Comparison of ENCODE assay signal across 40 mouse cellular contexts in genomic region chr6:41048602-41049001, GRCm38 (mm10). TPM values are rescaled to one million over a fixed set of nuclear protein-coding genes. Genes with fewer than 3 reads are reported as not detected.
DNase-seq lines count a peak whose midpoint lies in the region; ATAC-seq and TF ChIP-seq lines count a peak whose summit lies in the region.
"Had no signal": no experiment of that assay in that cellular context is flagged by ENCODE, and none has a peak within 500 bp of the region (broad histone marks: within the 10 kb centered on the region; RNA-seq: fewer than 3 reads in every experiment).

No protein-coding gene starts in this region.

- H3K4me1 ChIP-seq in lung, embryonic 14.5 days (ENCODE audit: insufficient read depth): no peaks in the 10 kb centered on the region
- H3K4me1 ChIP-seq: embryonic facial prominence, embryonic 15.5 days; forebrain, embryonic 13.5 days; heart, embryonic 13.5 days; hindbrain, embryonic 10.5 days; hindbrain, embryonic 15.5 days; kidney, embryonic 15.5 days; liver, embryonic 13.5 days; neural tube, embryonic 13.5 days; stomach, embryonic 15.5 days had no signal

- H3K9ac ChIP-seq in lung, embryonic 14.5 days: no peak overlapping the region
- H3K9ac ChIP-seq: embryonic facial prominence, embryonic 15.5 days; forebrain, embryonic 13.5 days; heart, embryonic 13.5 days; hindbrain, embryonic 15.5 days; kidney, embryonic 15.5 days; liver, embryonic 13.5 days; neural tube, embryonic 13.5 days; stomach, embryonic 15.5 days had no signal

- H3K4me3 ChIP-seq in lung, embryonic 14.5 days (ENCODE audit: low read depth, low read length): no peak overlapping the region
- H3K4me3 ChIP-seq: embryonic facial prominence, embryonic 15.5 days; forebrain, embryonic 13.5 days; gastrocnemius, adult 2 months; heart, embryonic 13.5 days; hindbrain, embryonic 10.5 days; hindbrain, embryonic 15.5 days; kidney, embryonic 15.5 days; liver, embryonic 13.5 days; neural tube, embryonic 13.5 days; stomach, embryonic 15.5 days had no signal

- no peak for TF ChIP-seq CTCF in lung, embryonic 14.5 days (IDR thresholded peaks at IDR 0.05; ENCODE audit: low read depth)

- H3K27ac ChIP-seq in lung, embryonic 14.5 days (ENCODE audit: low read depth): no peak overlapping the region
- H3K27ac ChIP-seq: embryonic facial prominence, embryonic 15.5 days; forebrain, embryonic 13.5 days; gastrocnemius, adult 2 months; heart, embryonic 13.5 days; hindbrain, embryonic 10.5 days; hindbrain, embryonic 15.5 days; kidney, embryonic 15.5 days; liver, embryonic 13.5 days; neural tube, embryonic 13.5 days; stomach, embryonic 15.5 days had no signal

- ATAC-seq in frontal cortex, adult (ENCODE audit: low TSS enrichment): peak; percentile 98
- ATAC-seq in lung, embryonic 14.5 days (ENCODE audit: insufficient read depth): no peak
- peak; percentile 71 for ATAC-seq in common myeloid progenitor, adult 5-6 weeks (replicated peaks; ENCODE audit: low read depth, poor library complexity, severe bottlenecking)
- peak; percentile 47 for ATAC-seq in megakaryocyte progenitor cell, adult 5-6 weeks (replicated peaks; ENCODE audit: poor library complexity)
- ATAC-seq: forebrain, embryonic 13.5 days; midbrain, embryonic 16.5 days had no signal

- 30% methylated on average over 1 of the region's 1 CpGs for WGBS in lung, embryonic 14.5 days

- H3K9me3 ChIP-seq in lung, embryonic 14.5 days (ENCODE audit: low read depth, low read length): no peaks in the 10 kb centered on the region
- H3K9me3 ChIP-seq: embryonic facial prominence, embryonic 15.5 days; forebrain, embryonic 13.5 days; heart, embryonic 13.5 days; hindbrain, embryonic 10.5 days; hindbrain, embryonic 15.5 days; kidney, embryonic 15.5 days; liver, embryonic 13.5 days; neural tube, embryonic 13.5 days; stomach, embryonic 15.5 days had no signal

- no peaks in the 10 kb centered on the region for H3K36me3 ChIP-seq in lung, embryonic 14.5 days (ENCODE audit: insufficient read depth)
- H3K36me3 ChIP-seq: embryonic facial prominence, embryonic 15.5 days; heart, embryonic 13.5 days; hindbrain, embryonic 10.5 days; hindbrain, embryonic 15.5 days; kidney, embryonic 15.5 days; liver, embryonic 13.5 days; neural tube, embryonic 13.5 days; stomach, embryonic 15.5 days had no signal

- H3K27me3 ChIP-seq in lung, embryonic 14.5 days (ENCODE audit: insufficient read depth, low read length): no peaks in the 10 kb centered on the region
- H3K27me3 ChIP-seq: CH12.LX; embryonic facial prominence, embryonic 15.5 days; forebrain, embryonic 13.5 days; heart, embryonic 13.5 days; hindbrain, embryonic 15.5 days; kidney, embryonic 15.5 days; liver, embryonic 13.5 days; neural tube, embryonic 13.5 days; stomach, embryonic 15.5 days had no signal

- no peak overlapping the region for H3K4me2 ChIP-seq in lung, embryonic 14.5 days
- H3K4me2 ChIP-seq: embryonic facial prominence, embryonic 15.5 days; forebrain, embryonic 13.5 days; heart, embryonic 13.5 days; hindbrain, embryonic 15.5 days; kidney, embryonic 15.5 days; liver, embryonic 13.5 days; midbrain, embryonic 11.5 days; neural tube, embryonic 13.5 days; stomach, embryonic 15.5 days had no signal

- DNase-seq in frontal cortex, postnatal 14 days (ENCODE audit: low spot score in 2 of 2): no peak
- DNase-seq in lung, embryonic 14.5 days: peak; percentile 3
- no peak for DNase-seq in lung, postnatal 36 days
- DNase-seq in gastrocnemius, adult 18-20 months (ENCODE audit: low spot score): no peak
- no peak for DNase-seq in cerebellum, adult 11 months
- DNase-seq: adrenal gland, adult 2 months; adrenal gland, postnatal 36 days; cerebellum, adult 9-10 months; cerebellum, postnatal 36 days; gastrocnemius, adult 2 months; gastrocnemius, postnatal 36 days; heart, postnatal 10 days; kidney, adult 18-20 months; kidney, postnatal 36 days; left cerebral cortex, postnatal 4 days; liver, embryonic 13.5 days; lung, adult 2 months; lung, postnatal 14 days; right cerebral cortex, postnatal 14 days; thymus, postnatal 25 days had no signal

RNA-seq across cellular contexts. Expression of gene 2210010C04Rik, which starts 13.3 kb away (rescaled TPM):
- polyA plus RNA-seq in lung, embryonic 14.5 days (2014; fragmentation: Nextera tagmentation; extraction: Ambion mirVana): not detected in 2 replicates
- total RNA-seq in common myeloid progenitor, adult 5-6 weeks (2017): not detected in 2 replicates
- not detected in 2 replicates for total RNA-seq in megakaryocyte progenitor cell, adult 5-6 weeks (2015)
- not detected in 2 replicates for total RNA-seq in megakaryocyte progenitor cell, adult 5-6 weeks (2017)
- total RNA-seq in gastrocnemius, adult 18-20 months (2021): not detected
- total RNA-seq: adrenal gland, adult 2 months; adrenal gland, postnatal 36 days; CH12.LX; ES-E14; gastrocnemius, adult 2 months; gastrocnemius, postnatal 36 days; heart, adult 8-10 months; heart, postnatal 10 days; layer of hippocampus, adult 8-10 months; left cerebral cortex, postnatal 4 days; megakaryocyte, adult 5-6 weeks had no signal
- polyA plus RNA-seq: embryonic facial prominence, embryonic 15.5 days; forebrain, embryonic 13.5 days; heart, embryonic 13.5 days; hindbrain, embryonic 10.5 days; hindbrain, embryonic 15.5 days; kidney, embryonic 15.5 days; liver, embryonic 13.5 days; midbrain, embryonic 11.5 days; midbrain, embryonic 16.5 days; neural tube, embryonic 13.5 days had no signal

RNA-seq across cellular contexts. Expression of gene Gm2663, which starts 49.3 kb away (rescaled TPM):
- polyA plus RNA-seq in lung, embryonic 14.5 days (2014; fragmentation: Nextera tagmentation; extraction: Ambion mirVana): not detected in 2 replicates
- not detected in 2 replicates for total RNA-seq in common myeloid progenitor, adult 5-6 weeks (2017)
- total RNA-seq in megakaryocyte progenitor cell, adult 5-6 weeks (2015): not detected in 2 replicates
- total RNA-seq in megakaryocyte progenitor cell, adult 5-6 weeks (2017): not detected in 2 replicates
- total RNA-seq in gastrocnemius, adult 18-20 months (2021): not detected
- total RNA-seq: adrenal gland, adult 2 months; adrenal gland, postnatal 36 days; CH12.LX; ES-E14; gastrocnemius, adult 2 months; gastrocnemius, postnatal 36 days; heart, adult 8-10 months; heart, postnatal 10 days; layer of hippocampus, adult 8-10 months; left cerebral cortex, postnatal 4 days; megakaryocyte, adult 5-6 weeks had no signal
- polyA plus RNA-seq: activated CD4-positive, CD25-positive, alpha-beta regulatory T cell, adult 4 months; adrenal gland, adult 2 months; embryonic facial prominence, embryonic 15.5 days; forebrain, embryonic 13.5 days; hindbrain, embryonic 10.5 days; hindbrain, embryonic 15.5 days; kidney, embryonic 15.5 days; limb, embryonic 14.5 days; liver, embryonic 13.5 days; lung, adult 2 months; midbrain, embryonic 11.5 days; midbrain, embryonic 16.5 days; neural tube, embryonic 13.5 days; stomach, embryonic 15.5 days had no signal
